Mouse (Mus musculus) lung, adult 18-20 months (tissue): Measurements from ENCODE around the gene Thpo.

ENCODE experiments used
- DNase-seq, 2 experiments: peaks; one replicate each; pipeline ENCODE4 v3.0.0; 2022; ENCODE audit warnings: mixed read lengths in 2 of 2

Thpo gene

DNA sequence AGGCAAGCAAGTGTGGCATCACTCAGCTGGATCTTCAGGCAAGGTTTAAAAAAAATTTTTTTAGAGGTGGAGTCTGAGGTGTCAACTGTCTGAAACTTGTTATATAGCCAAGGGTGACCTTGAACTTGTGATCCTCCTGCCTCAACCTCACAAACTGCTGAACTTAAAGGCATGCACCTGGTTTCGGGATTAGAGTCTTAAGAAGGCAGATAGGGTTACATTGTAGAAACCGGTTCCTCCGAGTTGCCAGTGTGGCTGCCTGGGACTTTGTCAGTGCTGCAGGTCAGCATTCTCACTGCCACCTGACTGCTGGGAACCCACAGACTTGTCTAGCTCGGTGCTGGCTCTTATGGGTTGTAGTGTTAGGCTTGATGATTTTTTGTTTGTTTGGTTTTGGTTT is 11.1 kb downstream of the Thpo start:
- DNase-seq: no peak

DNA sequence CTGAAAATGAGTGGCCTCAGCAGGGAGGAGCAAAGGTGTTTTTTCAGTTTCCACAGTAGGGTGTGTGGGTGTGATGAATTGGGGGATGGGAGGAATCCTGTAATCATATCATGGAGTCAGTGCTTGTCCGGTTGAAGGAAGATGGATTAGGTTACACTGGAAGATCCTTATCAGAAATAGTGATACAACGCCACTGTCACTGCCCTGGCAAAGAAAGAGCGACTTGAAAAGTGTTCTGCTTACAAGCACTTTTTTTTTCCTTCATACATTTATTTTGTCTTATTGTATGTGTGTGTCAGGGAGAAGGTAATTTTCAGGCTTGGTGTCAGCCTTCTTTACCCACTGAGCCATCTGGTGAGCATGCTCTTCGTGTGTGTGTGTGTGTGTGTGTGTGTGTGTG is 11.6 kb downstream of the Thpo start:
- no peak for DNase-seq

DNA sequence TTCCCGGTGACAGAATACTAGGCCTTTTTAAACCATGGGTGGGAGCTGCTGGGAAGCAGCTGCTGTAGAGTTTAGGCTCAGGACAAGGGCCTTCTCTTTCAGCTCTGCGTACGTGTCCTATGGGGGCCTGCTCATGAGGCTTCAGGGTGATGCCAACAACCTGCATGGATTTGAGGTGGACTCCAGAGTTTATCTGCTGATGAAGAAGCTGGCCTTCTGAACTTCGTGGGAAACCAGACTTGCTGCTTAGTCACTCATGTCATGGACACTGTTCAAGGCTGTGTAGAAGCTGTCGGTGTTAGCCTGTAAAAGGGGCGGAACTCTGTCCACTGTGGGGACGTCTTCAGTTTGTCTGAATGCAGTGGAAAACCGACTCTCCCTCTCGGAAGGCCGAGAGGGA is 12.5 kb downstream of the Thpo start:
- DNase-seq: no peak

DNA sequence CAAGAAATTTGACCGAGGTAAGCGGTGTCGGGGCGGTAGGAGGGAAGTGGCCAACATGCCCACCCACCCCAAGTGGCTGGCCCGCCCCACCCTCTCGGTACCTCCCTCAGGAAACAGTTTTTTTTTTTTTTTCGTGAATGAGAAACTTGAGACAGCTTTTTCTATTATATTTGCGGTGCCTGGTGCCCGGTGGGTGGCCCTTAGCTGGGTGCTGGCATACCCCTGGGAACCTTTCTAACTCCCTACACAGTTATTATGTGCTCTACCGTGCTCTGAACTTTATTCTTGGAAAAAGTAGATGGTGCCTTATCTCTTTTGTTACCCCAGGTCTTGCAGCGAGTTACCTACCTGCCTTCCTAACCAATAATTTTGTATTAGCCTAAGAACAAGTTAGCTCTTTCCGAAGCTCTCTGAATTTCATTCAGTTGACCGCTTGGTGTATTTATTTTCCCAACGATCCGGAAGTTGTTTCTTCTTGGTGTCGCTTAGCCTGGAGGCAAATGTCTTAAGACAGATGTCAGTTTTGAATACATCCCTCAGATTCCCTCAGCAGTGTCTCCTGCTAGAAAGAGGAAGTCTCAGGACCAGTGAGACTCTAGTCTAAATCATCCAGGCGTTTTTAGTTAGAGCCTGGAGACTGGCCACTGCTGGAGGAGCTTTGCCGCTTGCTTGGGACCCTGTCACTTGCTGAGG is 16.2 kb downstream of the Thpo start:
- no peak for DNase-seq

DNA sequence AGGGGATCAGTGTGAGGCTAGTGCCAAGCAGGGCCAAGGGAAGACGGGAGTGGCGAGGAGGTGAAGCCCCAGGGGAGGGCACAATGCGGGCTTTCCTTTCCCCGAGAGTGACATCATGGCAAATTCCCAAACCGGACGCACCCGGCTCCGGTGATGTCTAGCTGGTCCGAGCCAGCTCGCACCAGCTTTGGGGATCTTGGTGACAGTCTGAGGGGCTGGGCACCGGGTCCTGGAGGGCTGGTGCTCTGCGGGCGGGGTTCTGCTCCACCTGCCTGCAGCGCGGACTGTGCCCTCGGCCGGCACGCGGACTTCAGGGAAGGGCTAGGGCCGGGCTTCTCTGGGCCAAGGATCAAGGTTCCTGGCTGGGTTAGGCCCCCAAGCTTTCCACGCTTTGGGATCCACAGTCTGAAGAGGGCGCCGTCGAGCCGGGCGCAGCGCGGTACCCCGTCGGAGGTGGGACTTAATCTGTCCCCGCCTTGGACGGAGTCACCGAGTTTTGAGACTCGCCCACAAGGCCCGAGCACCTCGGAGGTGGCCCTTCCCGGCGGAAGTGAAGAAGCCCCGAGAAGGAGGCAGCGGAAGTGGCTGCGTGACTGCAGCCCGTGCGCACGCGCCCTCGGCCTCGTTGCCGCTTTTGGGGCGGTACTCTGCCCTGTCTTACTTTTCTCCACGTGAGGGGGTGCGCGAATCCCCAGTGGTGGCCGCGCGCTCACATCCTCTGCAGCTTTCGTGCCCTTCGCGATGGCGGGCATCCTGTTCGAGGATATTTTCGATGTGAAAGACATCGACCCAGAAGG is 16.9 kb downstream of the Thpo start, which contains the start of the genes Polr2h and Clcn2:
Gene Polr2h (plus strand): TSS at position 485 of the 797 bp plus-strand sequence.
Gene Clcn2 (minus strand): TSS at position 566 of the 797 bp plus-strand sequence.
- peak; percentile 98 to 99 for DNase-seq

DNA sequence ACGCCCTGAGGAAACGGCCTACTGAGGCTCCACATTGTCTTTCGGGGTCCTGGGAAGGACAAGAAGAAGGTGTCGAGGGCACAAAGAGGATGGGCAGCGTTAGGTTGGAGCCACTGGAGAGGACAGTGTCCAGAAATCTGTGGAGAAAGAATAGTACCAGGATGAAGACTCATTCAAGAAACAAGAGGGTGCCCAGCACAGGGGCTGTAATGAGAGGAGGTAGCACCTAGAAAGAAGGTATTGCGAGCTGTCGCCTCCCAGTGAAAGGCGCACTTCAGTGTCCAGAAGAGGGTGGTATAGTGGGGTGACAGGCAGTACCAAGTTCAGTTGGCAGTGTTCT is 17.5 kb downstream of the Thpo start:
- DNase-seq: no peak

DNA sequence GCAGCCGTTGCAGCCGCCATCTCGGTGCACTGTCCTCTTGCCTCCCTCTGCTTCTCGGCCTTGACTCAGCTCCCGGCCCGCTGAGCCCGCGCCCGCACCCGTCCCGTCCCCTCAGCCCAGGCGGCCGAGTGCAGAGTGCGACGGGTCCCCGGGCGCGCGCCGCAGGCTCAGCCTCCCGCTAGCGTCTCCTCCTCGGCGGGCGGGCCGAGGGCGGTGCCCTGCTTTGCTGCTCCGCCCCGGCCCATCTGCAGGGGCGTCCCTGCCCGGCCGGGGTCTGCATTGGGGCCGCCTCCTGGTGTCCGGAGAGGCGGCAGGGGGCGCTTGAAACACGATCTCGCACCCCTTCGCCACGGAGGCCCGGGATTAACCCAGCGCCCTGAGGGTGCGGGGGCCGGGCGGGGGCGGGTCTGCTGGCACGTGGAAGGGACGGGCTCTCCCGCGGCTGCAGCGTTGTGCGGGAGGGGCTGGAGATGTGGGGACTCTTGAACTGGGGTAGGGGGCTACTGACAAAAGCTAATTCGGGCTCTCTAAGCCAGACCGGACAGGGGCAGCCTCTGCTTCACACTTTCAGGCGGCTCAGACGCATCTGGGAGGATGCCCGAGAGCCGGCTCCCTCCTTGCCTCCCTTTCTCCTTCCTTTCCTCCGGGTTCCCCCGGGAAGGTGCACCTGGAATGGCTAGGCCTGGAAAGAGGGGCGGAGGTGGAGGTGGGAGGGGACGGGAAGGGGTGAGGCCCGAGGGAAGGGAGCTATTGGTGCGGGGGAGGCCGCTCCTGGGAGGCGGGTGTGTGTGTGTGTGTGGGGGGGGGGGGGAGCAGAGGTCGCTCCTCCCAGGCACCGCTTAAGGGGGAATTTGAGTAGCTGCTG is 18.1 kb downstream of the Thpo start:
- peak; percentile 76 for DNase-seq

DNA sequence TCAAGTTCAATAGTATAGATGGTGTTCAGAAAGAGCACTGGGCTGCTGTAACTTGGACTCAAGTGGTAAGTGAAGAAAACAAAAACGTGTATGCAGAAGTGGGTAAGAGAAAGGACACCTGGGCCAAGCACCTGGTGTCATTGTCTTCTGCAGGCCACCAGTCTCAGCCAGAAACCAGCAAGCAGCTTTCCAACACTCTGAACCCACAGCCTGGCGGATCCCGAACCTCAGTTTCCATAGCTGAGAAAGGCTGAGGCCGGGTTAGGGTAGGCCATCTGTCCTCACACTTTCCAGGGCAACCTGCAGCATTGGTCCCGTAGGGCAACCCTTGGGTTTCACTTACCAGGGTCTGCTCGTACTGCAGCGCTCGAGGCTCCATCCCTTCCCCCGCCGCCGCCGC is 18.7 kb downstream of the Thpo start:
- DNase-seq: no peak

DNA sequence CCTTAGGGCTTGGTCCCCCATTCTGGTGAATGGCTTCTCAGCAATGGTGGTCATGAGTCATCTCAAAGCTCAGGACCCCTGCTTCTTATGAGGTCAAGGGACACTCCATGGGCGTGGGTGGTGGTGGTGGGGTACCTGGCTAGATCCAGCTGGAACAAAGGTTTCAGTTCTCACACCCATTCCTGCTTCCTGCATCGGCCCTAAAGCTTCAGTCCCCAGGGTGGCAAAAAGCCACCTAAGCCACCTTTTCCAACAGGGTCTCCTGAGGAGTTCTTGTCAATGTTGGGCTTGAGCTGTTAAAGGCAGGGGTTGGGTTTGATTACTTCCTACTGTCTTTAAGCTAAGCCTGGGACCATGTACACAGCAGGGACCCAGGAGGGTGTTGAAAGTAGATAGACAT is 19.1 kb downstream of the Thpo start:
- DNase-seq: no peak

DNA sequence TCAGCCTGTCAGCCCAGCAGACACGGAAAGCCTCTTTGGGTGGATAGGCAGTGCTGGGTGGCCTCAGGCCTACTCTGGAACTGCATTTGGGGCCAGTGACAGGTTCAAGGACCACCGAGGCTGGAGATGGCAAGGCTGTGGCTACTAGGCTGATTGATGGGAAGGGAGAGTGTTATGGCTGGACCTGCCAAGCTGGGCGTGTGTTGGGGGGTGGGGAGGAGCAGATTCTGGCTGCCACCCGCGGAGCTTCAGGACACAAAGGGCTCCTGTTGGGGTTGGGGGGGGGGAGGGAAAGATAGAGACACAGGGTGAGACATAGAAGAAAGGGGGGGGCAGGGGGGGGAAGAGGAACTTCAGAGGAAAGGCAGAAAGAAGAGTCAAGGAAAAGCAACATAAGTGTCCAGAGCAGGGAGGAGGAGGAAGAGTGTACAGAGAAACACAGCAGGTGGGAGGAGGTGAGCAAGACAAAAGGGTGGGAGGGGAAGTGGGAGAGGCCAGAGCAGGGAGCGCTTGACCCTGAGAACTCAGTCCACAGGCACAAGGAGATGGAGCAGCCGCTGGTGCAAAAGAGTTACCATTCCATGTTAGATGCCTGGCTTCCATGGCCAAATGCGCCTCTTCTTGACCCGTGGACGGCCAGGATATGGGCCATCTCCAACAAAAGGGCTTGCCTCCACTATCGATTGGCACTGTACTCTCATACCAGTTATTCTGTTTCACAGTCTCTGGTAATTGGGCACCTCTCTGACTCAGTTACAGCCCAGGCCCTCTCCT is 19.8 kb downstream of the Thpo start:
- no peak for DNase-seq

DNA sequence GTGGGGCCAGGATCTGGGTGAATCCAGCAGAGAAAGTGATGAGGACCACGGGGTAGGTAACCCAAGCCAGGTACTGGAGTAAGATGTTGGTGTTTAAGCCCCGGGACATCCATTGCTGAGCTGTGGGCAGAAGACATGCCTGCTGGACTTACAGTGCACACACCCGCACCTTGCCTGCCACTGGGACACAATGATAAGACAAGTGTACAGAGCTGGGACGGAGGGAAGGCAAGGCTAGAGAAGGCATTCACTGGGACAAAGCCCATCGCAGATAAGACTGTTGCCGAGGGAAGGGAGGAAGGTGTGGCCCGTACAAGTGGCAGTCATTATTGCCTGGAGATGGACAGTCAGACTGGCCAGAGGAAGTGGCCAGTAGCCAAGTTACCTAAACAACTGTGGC is 21.4 kb downstream of the Thpo start:
- no peak for DNase-seq

DNA sequence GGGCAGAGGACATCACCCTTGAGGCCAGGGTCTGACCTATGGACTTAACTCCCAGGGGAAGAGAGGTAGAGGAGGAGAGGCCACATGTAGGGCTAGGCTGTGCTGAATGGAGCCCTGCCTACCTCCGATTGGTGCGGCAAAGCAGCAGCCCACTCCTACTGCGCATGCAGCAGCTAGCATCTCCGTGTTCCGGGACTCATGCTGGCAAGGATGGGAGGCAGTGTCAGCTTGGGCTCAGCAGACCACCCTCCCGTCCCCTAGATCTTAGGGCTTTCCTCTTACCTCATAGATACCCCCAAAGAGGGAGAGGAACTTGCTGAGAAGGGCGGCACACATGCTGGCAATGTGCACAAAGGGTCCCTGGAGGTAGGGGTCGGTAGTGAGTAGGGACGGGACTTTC is 22.1 kb downstream of the Thpo start:
- no peak for DNase-seq

DNA sequence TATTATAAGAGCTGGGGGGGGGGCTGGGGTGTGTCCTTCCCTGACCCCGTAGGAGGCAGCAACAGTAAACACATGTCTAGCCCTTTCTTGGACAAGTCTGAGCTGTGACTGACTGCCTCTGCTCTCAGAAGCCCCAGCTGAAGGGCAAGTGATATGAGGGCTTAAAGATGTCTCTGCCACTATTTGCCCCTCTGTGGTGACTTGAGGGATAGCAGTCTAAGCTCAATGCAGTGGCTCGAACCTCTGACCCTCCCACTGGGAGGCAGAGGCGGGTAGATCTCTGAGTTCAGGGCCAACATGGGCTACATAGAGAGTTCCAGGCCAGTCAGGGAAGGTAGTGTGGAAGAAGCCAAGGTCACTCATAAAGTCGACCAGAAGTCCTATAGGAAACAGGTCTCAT is 23.5 kb downstream of the Thpo start:
- no peak for DNase-seq

DNA sequence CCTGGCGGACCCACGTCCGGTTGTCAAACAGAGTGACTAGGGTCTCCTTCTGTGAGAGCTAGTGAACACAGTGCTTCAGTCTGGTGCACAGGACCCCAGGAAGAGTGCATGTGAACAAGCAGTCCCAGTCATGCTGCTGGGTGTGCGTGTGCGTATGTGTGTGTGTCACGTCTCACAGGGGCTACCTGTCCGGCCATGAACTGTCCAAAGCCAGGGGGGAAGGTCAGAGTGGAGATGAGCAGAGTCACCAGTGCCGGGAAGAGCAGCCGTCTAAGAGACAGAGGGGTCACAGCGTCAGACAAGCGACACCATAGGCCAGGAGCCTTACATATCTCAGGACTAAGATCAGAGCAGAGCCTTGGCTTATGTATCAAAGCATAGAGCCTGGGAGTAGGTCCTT is 23.9 kb downstream of the Thpo start:
- DNase-seq: no peak

DNA sequence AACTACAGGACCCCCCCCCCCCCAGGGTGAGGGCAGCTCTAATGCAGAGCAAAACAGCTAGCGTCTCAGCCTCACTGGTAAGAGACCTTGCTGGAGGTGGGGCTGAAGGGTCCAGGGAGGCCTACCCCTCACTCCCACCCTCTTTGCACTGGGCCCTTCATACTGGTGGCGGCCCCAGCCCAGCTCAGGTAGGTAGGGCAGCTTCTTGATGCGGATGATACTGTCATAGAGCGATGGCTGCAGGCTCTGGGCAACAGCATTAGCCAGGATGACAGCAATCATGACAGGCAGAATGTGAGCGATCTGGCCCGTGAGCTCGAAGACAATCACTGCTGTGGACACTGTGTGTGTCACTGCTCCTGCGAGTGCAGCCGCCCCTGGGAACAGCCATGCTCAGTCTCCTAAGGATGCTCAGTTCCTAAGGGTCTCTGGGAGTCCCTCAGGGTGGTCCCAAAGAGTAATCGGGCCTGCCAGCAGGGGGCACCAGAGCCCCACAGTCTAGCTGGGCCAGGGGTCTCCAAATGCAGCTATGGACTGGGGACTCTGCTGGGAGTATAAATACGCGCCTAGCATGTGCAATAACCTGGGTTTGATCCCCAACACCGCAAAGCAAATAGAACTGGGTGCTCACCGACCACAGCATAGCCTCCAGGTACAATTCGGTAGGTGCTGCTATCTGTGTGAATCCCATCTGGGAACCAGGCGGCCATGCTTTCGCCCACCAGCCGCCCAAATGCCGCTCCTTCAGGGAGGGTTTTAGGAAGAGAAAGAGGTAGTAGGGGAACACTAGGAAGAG is 25.2 kb downstream of the Thpo start:
- DNase-seq: no peak

DNA sequence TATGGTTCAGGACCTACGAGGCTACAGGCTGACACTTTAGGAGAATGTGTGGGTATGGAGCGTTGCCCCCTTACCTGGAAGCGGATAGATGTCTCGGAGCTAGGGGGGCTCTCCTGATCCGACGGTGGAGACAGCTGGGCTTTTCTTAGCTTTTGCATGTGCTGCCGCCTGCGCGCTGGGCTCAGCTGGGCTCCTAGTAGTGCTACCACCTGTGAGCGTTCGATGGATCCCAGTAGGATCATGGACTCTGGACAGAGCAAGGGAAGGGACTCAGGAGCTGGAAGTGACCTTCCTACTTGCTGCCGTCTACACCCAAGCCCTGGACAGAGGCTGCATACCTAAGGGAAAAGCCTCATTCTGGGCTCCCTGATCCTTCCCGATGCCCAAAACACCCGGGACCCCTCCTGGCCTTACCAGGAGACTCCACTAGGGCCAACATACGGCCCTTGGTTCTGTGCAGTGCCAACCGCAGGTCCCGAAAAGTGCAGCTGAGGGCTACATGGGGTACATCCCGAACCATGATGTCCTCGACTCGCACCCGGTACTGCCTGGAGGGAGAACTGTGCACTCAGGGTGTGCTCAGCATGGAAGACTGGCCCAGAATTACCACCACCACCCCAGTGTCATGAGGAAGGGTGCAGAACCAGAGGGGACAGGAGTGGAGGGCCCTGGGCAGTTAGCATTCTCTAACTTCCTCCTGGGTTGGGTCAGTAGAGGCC is 25.9 kb downstream of the Thpo start:
- DNase-seq: no peak

DNA sequence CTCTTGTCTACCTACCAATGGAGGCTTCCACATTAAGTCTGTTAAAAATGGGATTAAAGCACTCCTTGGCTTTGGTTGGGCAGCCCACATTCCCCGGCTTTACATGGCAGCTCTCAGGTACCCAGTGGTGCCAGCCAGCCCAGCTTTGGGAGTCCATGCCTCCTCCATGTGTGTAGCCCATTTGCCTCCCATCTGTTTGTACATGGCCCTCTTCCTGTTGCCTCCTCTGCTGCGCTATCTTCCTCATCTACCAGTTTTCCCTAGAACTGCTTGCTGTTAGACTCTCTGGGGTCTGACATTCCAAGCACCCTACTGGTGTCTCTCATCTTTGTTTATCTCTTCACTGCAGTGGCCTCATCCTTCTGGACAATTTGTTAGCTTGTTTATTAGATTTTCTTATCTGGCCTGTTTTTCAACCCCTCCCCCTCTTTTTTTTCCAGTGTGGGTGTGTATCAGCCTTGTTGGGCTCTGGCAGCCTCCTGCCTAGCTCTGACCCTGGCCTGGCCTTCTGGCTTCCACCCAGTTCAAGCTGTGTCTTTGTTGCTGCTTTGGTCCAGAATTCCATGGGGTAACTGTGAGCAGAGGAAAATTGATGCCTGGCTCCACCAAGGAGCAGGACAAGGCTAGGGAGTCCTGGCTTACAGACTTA is 27.8 kb downstream of the Thpo start:
- DNase-seq: no peak

DNA sequence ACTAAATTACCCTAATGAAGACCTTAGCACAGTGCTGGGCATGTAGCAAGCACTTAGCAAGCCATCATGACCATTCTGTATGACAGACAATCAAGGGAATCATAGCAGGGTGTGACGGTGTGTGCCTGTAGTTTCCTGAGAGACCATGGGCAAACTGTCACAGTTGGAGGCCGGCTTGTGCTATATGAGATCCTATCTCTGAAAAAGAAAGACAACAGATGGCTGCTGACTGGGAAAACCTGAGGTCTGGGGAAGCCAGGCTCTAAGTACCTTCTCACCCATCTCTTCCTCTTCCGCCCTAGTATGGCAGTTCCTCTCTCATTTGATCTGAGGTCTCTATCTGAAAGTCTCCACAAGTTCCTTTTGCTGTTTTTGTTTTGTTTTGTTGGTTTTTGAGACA is 28.5 kb downstream of the Thpo start:
- DNase-seq: no peak

DNA sequence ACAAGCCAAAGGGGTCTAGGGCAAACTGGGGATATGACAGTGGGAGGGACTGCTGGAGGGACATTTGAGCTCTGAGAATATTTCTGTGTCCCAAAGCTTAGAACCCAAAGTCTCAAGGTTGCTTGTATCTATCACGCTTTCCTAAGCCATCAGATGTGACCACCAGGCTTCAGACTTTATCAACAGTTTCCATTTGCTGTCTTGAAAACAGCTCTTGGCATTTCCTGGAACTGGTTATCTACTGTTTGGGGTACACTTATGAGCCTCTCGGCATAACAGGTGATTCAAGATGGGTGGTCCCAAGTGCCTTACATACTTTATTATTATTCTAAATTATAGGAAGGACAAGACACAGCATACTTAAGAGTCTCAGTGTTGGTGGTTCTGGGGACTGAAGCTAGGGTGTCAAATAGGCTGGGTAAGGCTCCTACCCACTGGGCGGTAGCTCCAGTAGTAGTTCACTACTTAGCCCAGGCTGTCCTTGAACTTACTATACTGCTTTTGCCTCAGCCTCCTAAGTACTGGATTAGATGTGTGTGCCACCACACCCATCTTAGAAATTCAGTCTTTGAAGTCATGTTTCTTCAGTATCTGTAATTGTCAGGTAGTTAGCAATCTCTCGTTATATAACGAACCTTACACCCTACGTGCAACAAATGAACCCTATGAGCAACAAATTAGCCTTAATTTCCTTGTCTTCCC is 30.5 kb downstream of the Thpo start:
- DNase-seq: no peak

DNA sequence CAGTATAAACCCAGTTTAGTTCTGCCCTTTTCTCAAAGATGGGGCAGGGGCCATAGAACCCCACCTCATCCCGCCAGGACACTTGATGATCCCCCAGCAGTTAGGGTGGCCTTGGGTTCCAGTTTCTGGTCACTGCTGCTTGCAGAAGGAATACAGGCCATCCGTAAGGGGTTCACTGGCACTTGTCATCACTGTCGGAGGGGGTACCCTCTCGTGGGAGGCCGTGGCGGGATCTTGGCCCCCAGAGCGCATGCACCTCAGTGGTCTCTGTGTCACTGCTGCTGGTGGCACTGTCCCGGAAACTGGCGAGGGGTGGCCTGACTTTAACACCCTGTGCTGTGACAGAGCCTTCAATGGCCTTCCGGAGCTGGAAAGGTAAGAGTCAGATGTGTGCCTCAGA is 31.2 kb downstream of the Thpo start:
- no peak for DNase-seq
